Mouse (Mus musculus) macrophage (primary cell): ENCODE results near the gene Hist1h2bc. TPM values are rescaled to one million over a fixed set of nuclear protein-coding genes. Genes with fewer than 3 reads are reported as not detected.

ENCODE experiments used
- H3K27ac ChIP-seq: fragments of 350-480 bp; formaldehyde crosslinking; 2 replicates; pipeline ENCODE4 v1.9.0; 2021
- H3K36me3 ChIP-seq: fragments of 350-480 bp; formaldehyde crosslinking; 2 replicates; pipeline ENCODE4 v1.9.0; 2021; ENCODE audit errors: inconsistent target
- H3K4me3 ChIP-seq: fragments of 350-480 bp; formaldehyde crosslinking; 2 replicates; pipeline ENCODE4 v1.9.0; 2021; ENCODE audit errors: inconsistent target
- H3K79me2 ChIP-seq: fragments of 350-480 bp; formaldehyde crosslinking; 2 replicates; pipeline ENCODE4 v1.9.0; 2021; ENCODE audit errors: inconsistent target
- WGBS: methylation state at CpG from one replicate; pipeline ENCODE4 v1.1.7; 2026; ENCODE audit warnings: inconsistent platforms; ENCODE audit not compliant: missing documents; 5-methylcytosine and 5-hydroxymethylcytosine counted together
- polyA plus RNA-seq: library from polyadenylated mRNA; stranded (reverse); fragments of 250-400 nt; gene quantifications from 3 replicates; pipeline ENCODE4 v1.2.4, GENCODE M21; 2018; ENCODE audit warnings: inconsistent platforms

Gene Hist1h2bc
- polyA plus RNA-seq, 1 experiment from 2014 or later: 170 TPM

DNA sequence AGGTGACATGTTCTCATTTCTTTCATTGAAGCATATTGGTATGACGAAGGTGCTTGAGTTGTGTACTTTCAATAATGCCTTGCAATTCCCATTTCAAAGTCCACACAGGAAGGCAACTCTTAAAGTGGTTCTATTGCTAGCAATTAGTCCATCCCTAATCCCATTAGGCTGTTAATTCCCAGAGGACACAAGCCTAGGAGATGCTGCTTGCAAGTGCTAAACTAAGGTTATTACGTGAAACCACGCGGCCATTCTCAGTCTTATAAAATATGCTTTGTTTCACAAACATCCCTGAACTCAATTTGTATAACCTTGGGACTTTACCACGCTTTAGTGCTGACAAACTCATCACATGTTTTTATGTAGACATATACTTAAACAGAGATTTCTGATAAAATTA, 53.1 kb downstream of the Hist1h2bc start:
- no peak overlapping the region for H3K27ac ChIP-seq
- WGBS: 98% methylated on average over 5 of the region's 5 CpGs
- no peaks in the 10 kb centered on the region for H3K79me2 ChIP-seq
- H3K4me3 ChIP-seq: no peak overlapping the region
- H3K36me3 ChIP-seq: no peaks in the 10 kb centered on the region

DNA sequence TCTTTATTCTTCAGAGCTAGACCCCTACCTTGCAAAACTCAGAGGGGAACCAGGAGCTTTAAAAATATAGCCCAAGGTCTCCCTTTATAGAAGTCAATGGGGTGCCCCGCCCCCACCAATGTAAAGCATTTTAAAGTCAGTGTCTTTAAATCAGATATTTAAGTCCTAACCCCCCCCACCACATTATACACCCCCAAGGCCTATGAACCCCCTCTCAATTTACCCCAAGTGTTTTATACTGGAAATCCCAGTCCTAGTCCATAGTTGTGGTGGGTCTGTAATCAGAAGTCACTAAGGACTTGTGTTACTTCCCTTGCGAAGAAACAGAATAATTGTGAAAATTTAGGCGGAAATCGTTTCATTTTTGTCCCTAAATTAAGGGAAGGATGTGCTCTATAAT, 54.0 kb downstream of the Hist1h2bc start:
- no peaks in the 10 kb centered on the region for H3K79me2 ChIP-seq
- 34% methylated on average over 4 of the region's 4 CpGs for WGBS

DNA sequence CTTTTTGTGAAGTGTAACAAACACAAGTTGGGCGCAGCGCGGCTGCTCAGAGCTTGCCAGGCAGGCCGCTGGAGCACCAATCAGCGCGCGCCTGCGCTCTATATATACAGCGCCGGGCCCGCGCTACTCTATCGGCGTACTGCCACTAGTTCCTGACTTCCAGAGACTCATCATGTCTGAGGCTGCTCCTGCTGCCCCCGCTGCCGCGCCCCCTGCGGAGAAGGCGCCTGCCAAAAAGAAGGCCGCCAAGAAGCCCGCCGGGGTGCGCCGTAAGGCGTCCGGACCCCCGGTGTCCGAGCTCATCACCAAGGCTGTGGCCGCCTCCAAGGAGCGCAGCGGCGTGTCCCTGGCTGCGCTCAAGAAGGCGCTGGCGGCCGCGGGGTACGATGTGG, 54.7 kb downstream of the Hist1h2bc start, which contains the start of gene Hist1h1c:
Gene Hist1h1c (plus strand): TSS at position 132 of the 392 bp plus-strand sequence.
- WGBS: 1% methylated on average over 16 of the region's 38 CpGs
- H3K79me2 ChIP-seq: no peaks in the 10 kb centered on the region
- H3K4me3 ChIP-seq: peak within 1 kb of the TSS; percentile 60
- peak within 1 kb of the TSS; percentile 90 for H3K27ac ChIP-seq
- H3K36me3 ChIP-seq: no peaks in the 10 kb centered on the region

More for the DNA sequence above, 54.0 kb downstream of the Hist1h2bc start:
- Histone ChIP-seq H3K4me3 (no peak overlapping the region), H3K36me3 (no peaks in the 10 kb centered on the region), H3K27ac (peak overlapping the region; percentile 78)

DNA sequence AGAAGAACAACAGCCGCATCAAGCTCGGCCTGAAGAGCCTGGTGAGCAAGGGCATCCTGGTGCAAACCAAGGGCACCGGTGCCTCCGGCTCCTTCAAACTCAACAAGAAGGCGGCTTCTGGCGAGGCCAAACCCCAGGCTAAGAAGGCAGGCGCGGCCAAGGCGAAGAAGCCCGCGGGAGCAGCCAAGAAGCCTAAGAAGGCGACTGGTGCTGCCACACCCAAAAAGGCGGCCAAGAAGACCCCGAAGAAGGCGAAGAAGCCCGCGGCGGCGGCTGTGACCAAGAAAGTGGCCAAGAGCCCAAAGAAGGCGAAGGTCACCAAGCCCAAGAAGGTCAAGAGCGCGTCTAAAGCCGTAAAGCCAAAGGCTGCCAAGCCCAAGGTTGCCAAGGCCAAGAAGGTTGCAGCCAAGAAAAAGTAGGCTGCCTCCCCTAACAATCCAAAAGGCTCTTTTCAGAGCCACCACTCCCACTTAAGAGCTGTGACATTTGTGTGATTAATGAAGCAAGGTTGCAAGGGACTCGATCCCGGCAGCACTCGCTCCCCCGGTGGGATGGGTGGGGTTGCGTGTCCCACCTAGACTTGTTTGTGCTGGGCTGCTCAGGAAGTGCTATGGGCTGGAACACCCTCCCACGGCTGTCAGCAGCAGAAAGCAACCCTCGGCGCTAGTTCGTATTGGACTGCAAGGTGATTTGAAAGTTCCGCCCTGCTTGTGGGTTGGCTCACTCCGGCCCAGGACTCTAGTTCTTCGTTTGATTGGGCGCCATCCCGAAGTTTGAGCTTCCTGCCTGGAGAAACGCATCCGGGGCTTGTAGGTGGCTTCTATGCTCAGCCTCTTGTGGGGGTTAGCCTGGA, 55.3 kb downstream of the Hist1h2bc start:
- H3K79me2 ChIP-seq: no peaks in the 10 kb centered on the region
- H3K36me3 ChIP-seq: no peaks in the 10 kb centered on the region
- 1% methylated on average over 39 of the region's 39 CpGs for WGBS
- peak overlapping the region; percentile 90 for H3K27ac ChIP-seq
- H3K4me3 ChIP-seq: peak overlapping the region; percentile 60

DNA sequence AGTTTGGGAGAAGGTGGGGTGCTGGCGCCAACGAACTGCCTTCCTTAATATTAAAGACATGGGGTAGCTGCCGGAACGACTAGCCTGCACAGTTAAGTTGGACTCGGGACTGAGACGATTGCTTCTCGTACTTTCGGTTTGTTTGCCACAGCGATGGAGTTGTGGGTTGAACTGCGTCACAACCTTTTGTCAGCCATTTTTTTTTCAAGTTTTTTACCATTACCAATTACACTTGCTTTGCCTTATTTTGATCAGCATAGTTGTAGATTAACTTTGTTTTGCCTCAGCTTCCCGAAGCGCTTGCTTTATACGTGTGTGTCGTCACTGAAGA, 55.9 kb downstream of the Hist1h2bc start:
- Histone ChIP-seq H3K79me2 (no peaks in the 10 kb centered on the region), H3K36me3 (no peaks in the 10 kb centered on the region), H3K4me3 (peak overlapping the region; percentile 60), H3K27ac (peak overlapping the region; percentile 90)
- under 1% methylated on average over 14 of the region's 14 CpGs for WGBS

DNA sequence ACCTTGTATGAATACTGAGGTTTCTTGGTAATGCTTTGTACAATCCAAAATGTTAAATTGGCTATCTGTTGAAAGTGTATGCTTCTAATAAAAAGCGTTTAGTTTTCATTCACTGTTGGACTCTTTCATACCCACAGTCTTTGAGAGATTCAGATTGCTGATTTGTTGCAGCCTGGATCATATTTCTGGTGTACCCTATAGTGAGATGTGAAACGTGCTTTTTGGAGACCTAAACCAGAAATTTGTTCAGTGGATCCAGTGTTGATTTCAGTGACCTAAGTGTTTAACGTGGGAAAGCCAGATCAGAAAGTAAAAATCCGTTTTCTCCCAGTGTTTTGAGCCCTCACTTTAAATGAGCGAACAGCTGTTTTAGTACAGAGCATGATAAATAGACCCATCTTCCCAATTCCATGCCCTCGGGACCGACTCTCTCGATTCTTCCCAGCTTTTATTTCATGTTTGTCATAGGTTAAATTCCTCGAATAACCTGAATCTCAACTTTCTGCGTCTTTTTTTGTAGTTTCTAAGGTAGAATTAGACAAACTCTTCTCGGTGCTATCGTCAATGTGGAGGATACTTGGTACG, 56.3 kb downstream of the Hist1h2bc start:
- Histone ChIP-seq H3K4me3 (peak overlapping the region; percentile 60), H3K36me3 (no peaks in the 10 kb centered on the region), H3K79me2 (no peaks in the 10 kb centered on the region), H3K27ac (peak overlapping the region; percentile 90)
- 37% methylated on average over 13 of the region's 13 CpGs for WGBS

DNA sequence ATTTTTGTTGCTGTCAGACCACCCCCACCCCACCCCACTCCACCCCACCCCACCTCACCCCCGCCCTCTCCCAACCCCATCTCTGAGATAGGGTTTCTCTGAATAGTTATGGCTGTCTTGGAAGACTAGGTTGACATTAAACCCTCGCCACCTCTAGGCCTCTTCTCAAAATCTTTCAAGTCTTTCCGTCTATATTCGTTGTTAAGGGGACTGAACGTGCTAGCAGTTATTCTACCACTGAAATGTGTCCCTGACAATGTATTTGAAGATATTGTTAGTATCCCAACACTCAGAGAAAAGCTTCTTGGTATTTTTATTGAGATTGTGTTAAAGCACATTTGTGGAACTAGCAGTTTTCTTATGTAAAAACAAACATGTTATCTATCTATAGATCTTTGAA, 56.9 kb downstream of the Hist1h2bc start:
- Histone ChIP-seq H3K36me3 (no peaks in the 10 kb centered on the region), H3K27ac (peak overlapping the region; percentile 90), H3K79me2 (no peaks in the 10 kb centered on the region), H3K4me3 (peak overlapping the region; percentile 60; the same call in 1 of the 2 replicates)
- WGBS: 79% methylated on average over 4 of the region's 5 CpGs

DNA sequence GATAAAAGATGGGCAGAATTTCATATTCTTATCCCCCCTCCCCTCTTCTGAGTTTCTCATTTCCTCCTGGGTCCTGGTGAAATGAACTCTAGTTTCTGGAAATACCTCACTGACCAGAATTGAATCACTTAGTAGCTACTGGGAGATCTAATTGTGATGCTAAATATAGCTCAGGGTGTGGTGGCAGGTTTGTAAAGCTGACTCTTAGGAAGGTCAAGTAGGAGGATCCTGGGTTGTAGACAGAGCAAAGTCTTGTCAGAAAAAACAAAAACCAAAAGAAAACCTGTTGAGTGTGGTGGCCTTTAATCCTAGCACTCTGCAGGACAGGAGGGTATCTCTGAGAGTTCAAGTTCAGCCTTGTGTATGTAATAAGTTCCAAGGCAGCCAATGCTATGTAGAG, 58.0 kb downstream of the Hist1h2bc start:
- Histone ChIP-seq H3K36me3 (no peaks in the 10 kb centered on the region), H3K4me3 (no peak overlapping the region), H3K27ac (no peak overlapping the region), H3K79me2 (no peaks in the 10 kb centered on the region)

Other genes starting within 250 kb of the Hist1h2bc start
- gene Btn1a1, start 218.3 kb upstream of the Hist1h2bc start, polyA plus RNA-seq: not detected in 3 replicates
- not detected in 3 replicates for gene Btn2a2, start 195.3 kb upstream of the Hist1h2bc start, polyA plus RNA-seq
- 1.0 to 1.9 TPM in 2 of 3 replicates, not detected in the other for gene Hist1h4h, start 153.1 kb upstream of the Hist1h2bc start, polyA plus RNA-seq
- not detected in 3 replicates for gene Hist1h2af, start 150.3 kb upstream of the Hist1h2bc start, polyA plus RNA-seq
- gene Hist1h3g, start 148.8 kb upstream of the Hist1h2bc start, polyA plus RNA-seq: not detected in 3 replicates
- 0.09 to 0.34 TPM (median 0.15 TPM) in 3 replicates for gene Hist1h2bh, start 140.8 kb upstream of the Hist1h2bc start, polyA plus RNA-seq
- not detected in 3 replicates for gene Hist1h3f, start 140.1 kb upstream of the Hist1h2bc start, polyA plus RNA-seq
- gene Hist1h4f, start 132.6 kb upstream of the Hist1h2bc start, polyA plus RNA-seq: not detected in 3 replicates
- 0.05 to 0.10 TPM (median 0.10 TPM) in 3 replicates for gene Hist1h1d, start 130.9 kb upstream of the Hist1h2bc start, polyA plus RNA-seq
- gene Hist1h3e, start 121.8 kb upstream of the Hist1h2bc start, polyA plus RNA-seq: 0.26 TPM in 1 of 3 replicates, not detected in the others
- 0.70 to 2.0 TPM (median 0.90 TPM) in 3 replicates for gene Hist1h2ae, start 113.0 kb upstream of the Hist1h2bc start, polyA plus RNA-seq
- gene Hist1h2bg, start 112.8 kb upstream of the Hist1h2bc start, polyA plus RNA-seq: 0.65 to 7.9 TPM (median 2.9 TPM) in 3 replicates
- not detected in 3 replicates for gene Hist1h2bf, start 110.0 kb upstream of the Hist1h2bc start, polyA plus RNA-seq
- gene Hist1h2ad, start 109.8 kb upstream of the Hist1h2bc start, polyA plus RNA-seq: not detected in 3 replicates
- gene Hist1h3d, start 108.4 kb upstream of the Hist1h2bc start, polyA plus RNA-seq: 0.13 to 1.1 TPM in 2 of 3 replicates, not detected in the other
- gene Hist1h4d, start 102.6 kb upstream of the Hist1h2bc start, polyA plus RNA-seq: 0.13 TPM in 1 of 3 replicates, not detected in the others
- 0.35 to 1.0 TPM (median 0.76 TPM) in 3 replicates for gene Hist1h2be, start 63.1 kb upstream of the Hist1h2bc start, polyA plus RNA-seq
- 0.16 to 0.34 TPM (median 0.26 TPM) in 3 replicates for gene Hist1h1e, start 61.6 kb upstream of the Hist1h2bc start, polyA plus RNA-seq
- 0.20 to 0.36 TPM (median 0.33 TPM) in 3 replicates for gene Hist1h2ac, start 251 bp upstream of the Hist1h2bc start, polyA plus RNA-seq
- gene Hist1h1t, start 11.6 kb downstream of the Hist1h2bc start, polyA plus RNA-seq: not detected in 3 replicates
- 0.53 TPM in 1 of 3 replicates, not detected in the others for gene Hist1h4c, start 14.3 kb downstream of the Hist1h2bc start, polyA plus RNA-seq
- 27.7 to 67.4 TPM (median 36.4 TPM) in 3 replicates for gene Hfe, start 26.7 kb downstream of the Hist1h2bc start, polyA plus RNA-seq
- 72.8 to 156 TPM (median 87.8 TPM) in 3 replicates for gene Hist1h1c, start 54.6 kb downstream of the Hist1h2bc start, polyA plus RNA-seq
- gene Hist1h3c, start 61.4 kb downstream of the Hist1h2bc start, polyA plus RNA-seq: not detected in 3 replicates
- not detected in 3 replicates for gene Hist1h2bb, start 62.5 kb downstream of the Hist1h2bc start, polyA plus RNA-seq
- gene Hist1h2ab, start 66.9 kb downstream of the Hist1h2bc start, polyA plus RNA-seq: not detected in 3 replicates
- gene Hist1h3b, start 68.1 kb downstream of the Hist1h2bc start, polyA plus RNA-seq: not detected in 3 replicates
- 0.99 TPM in 1 of 3 replicates, not detected in the others for gene Hist1h4b, start 72.8 kb downstream of the Hist1h2bc start, polyA plus RNA-seq
- not detected in 3 replicates for gene Hist1h4a, start 77.0 kb downstream of the Hist1h2bc start, polyA plus RNA-seq
- gene Hist1h3a, start 78.2 kb downstream of the Hist1h2bc start, polyA plus RNA-seq: not detected in 3 replicates
- gene Hist1h1a, start 79.5 kb downstream of the Hist1h2bc start, polyA plus RNA-seq: 0.43 TPM in 1 of 3 replicates, not detected in the others
- gene Trim38, start 85.7 kb downstream of the Hist1h2bc start, polyA plus RNA-seq: not detected in 3 replicates
- gene Slc17a2, start 122.8 kb downstream of the Hist1h2bc start, polyA plus RNA-seq: not detected in 3 replicates
- gene Slc17a3, start 155.2 kb downstream of the Hist1h2bc start, polyA plus RNA-seq: not detected in 3 replicates
- not detected in 3 replicates for gene Slc17a1, start 183.6 kb downstream of the Hist1h2bc start, polyA plus RNA-seq
- not detected in 3 replicates for gene Slc17a4, start 230.8 kb downstream of the Hist1h2bc start, polyA plus RNA-seq
- gene Hist1h2ba, start 250.0 kb downstream of the Hist1h2bc start, polyA plus RNA-seq: not detected in 3 replicates